11 mouse cellular contexts compared by ENCODE assay signal in the genomic region with DNA sequence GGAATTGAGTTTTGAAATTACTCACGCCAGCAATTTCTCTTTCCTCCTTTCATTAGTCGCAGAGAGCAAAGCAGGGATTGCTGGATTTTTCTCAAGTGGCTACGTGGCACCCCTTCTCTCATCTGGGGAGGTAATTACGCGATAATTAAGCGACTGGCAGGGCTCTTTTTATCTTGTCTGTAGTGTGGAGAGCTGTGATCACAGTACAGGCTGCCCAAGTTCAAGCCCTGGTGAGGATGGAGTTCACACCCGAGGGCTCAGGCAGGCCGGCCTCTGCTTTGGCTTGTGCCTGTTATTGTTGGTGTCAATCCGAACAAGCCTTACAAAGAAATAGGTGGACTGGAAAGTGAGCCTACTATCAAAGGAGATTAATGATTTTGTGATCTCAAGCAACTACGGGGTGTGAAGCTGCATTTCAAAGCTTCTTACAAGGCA. TPM values are rescaled to one million over a fixed set of nuclear protein-coding genes. Genes with fewer than 3 reads are reported as not detected.
A peak's percentile ranks its signal among the peaks of the same experiment; 100 is the strongest.
DNase-seq lines count a peak whose midpoint lies in the region; ATAC-seq and TF ChIP-seq lines count a peak whose summit lies in the region.
"Had no signal": no experiment of that assay in that cellular context is flagged by ENCODE, and none has a peak within 500 bp of the region (broad histone marks: within the 10 kb centered on the region; RNA-seq: fewer than 3 reads in every experiment).

No protein-coding gene starts in this region.

- under 1% methylated on average over 10 of the region's 10 CpGs for WGBS in forebrain, embryonic 10.5 days
- 0% methylated on average over 10 of the region's 10 CpGs for WGBS in forebrain, embryonic 15.5 days
- 0% methylated on average over 10 of the region's 10 CpGs for WGBS in midbrain, embryonic 11.5 days
- WGBS in midbrain, postnatal 0 days: 2% methylated on average over 10 of the region's 10 CpGs
- 1% methylated on average over 10 of the region's 10 CpGs for WGBS in liver, embryonic 14.5 days (ENCODE audit: insufficient replicate concordance)

- H3K4me1 ChIP-seq in forebrain, embryonic 10.5 days: peaks cover 70% of the 10 kb centered on the region
- peaks cover 33% of the 10 kb centered on the region for H3K4me1 ChIP-seq in forebrain, embryonic 15.5 days
- peaks cover 19% of the 10 kb centered on the region for H3K4me1 ChIP-seq in midbrain, embryonic 11.5 days (ENCODE audit: control insufficient read depth, insufficient read depth, low read length)
- H3K4me1 ChIP-seq in midbrain, postnatal 0 days (ENCODE audit: insufficient read depth, low read length): no peaks in the 10 kb centered on the region
- H3K4me1 ChIP-seq in liver, embryonic 14.5 days (replicated peaks; ENCODE audit: control insufficient read depth in 2 of 2, insufficient read depth in 2 of 2, low read length in 1 of 2): no peaks in the 10 kb centered on the region

- no peak overlapping the region for H3K9ac ChIP-seq in forebrain, embryonic 15.5 days (replicated peaks)
- peak overlapping the region; percentile 70 for H3K9ac ChIP-seq in midbrain, embryonic 11.5 days (ENCODE audit: low read length)
- H3K9ac ChIP-seq in midbrain, postnatal 0 days (replicated peaks; ENCODE audit: low read length, poor library complexity, severe bottlenecking): no peak overlapping the region
- H3K9ac ChIP-seq in liver, embryonic 14.5 days (replicated peaks): no peak overlapping the region

- peak overlapping the region; percentile 54; the same call in 1 of the 2 replicates for H3K4me3 ChIP-seq in forebrain, embryonic 10.5 days
- H3K4me3 ChIP-seq in forebrain, embryonic 15.5 days: no peak overlapping the region
- H3K4me3 ChIP-seq in midbrain, embryonic 11.5 days (ENCODE audit: low read depth, low read length): peak overlapping the region; percentile 36
- no peak overlapping the region; the same call in 1 of the 2 replicates for H3K4me3 ChIP-seq in midbrain, postnatal 0 days (ENCODE audit: low read depth, low read length)
- peak overlapping the region; percentile 8 to 36; a peak in 3 of 4 replicates for H3K4me3 ChIP-seq in liver, embryonic 14.5 days (ENCODE audit: insufficient read depth in 1 of 2, low read depth in 2 of 2, low read length in 2 of 2)

- ATAC-seq in forebrain, embryonic 15.5 days (replicated peaks): no peak
- no peak for ATAC-seq in midbrain, embryonic 11.5 days (ENCODE audit: low FRiP score)
- ATAC-seq in midbrain, postnatal 0 days (ENCODE audit: low FRiP score): no peak
- ATAC-seq in liver, embryonic 14.5 days (ENCODE audit: insufficient read depth): no peak

- TF ChIP-seq CTCF in midbrain, postnatal 0 days (IDR thresholded peaks at IDR 0.05): no peak
- no peak for TF ChIP-seq CTCF in liver, embryonic 14.5 days (IDR thresholded peaks at IDR 0.05; ENCODE audit: low read depth)

- H3K4me2 ChIP-seq in forebrain, embryonic 15.5 days (replicated peaks): no peak overlapping the region
- H3K4me2 ChIP-seq in midbrain, embryonic 11.5 days: peak overlapping the region; percentile 68
- H3K4me2 ChIP-seq in midbrain, postnatal 0 days (ENCODE audit: low read depth, low read length, poor library complexity, severe bottlenecking): no peak overlapping the region
- H3K4me2 ChIP-seq in liver, embryonic 14.5 days (ENCODE audit: low read depth): peak overlapping the region; percentile 51

- no peak for TF ChIP-seq EP300 in liver, embryonic 14.5 days (IDR thresholded peaks at IDR 0.05; ENCODE audit: low read depth)

- H3K27me3 ChIP-seq in forebrain, embryonic 10.5 days (ENCODE audit: poor library complexity, severe bottlenecking): peaks cover 100% of the 10 kb centered on the region
- peaks cover 84% of the 10 kb centered on the region for H3K27me3 ChIP-seq in forebrain, embryonic 15.5 days
- H3K27me3 ChIP-seq in midbrain, embryonic 11.5 days (ENCODE audit: control insufficient read depth, insufficient read depth, low read length): peaks cover 70% of the 10 kb centered on the region
- H3K27me3 ChIP-seq in midbrain, postnatal 0 days (ENCODE audit: insufficient read depth, low read length): peaks cover 72% of the 10 kb centered on the region
- peaks cover 91% of the 10 kb centered on the region for H3K27me3 ChIP-seq in liver, embryonic 14.5 days (ENCODE audit: control insufficient read depth, insufficient read depth, low read length)

- DNase-seq in forebrain, embryonic 10.5 days (ENCODE audit: extremely low spot score, low spot score): peak; percentile 63
- DNase-seq in midbrain, embryonic 11.5 days (ENCODE audit: low spot score, missing footprints): peak; percentile 96
- DNase-seq in midbrain, postnatal 0 days (ENCODE audit: low spot score): no peak
- no peak for DNase-seq in liver, embryonic 14.5 days (ENCODE audit: low read depth in 3 of 3, low spot score in 3 of 3)
- no peak for DNase-seq in layer of hippocampus, postnatal 36 days
- DNase-seq in urinary bladder, adult 18-20 months (ENCODE audit: low spot score in 2 of 2): no peak
- DNase-seq in layer of hippocampus, adult 9-11 months: no peak

- H3K36me3 ChIP-seq in forebrain, embryonic 10.5 days (replicated peaks): no peaks in the 10 kb centered on the region
- H3K36me3 ChIP-seq in forebrain, embryonic 15.5 days: no peaks in the 10 kb centered on the region
- H3K36me3 ChIP-seq in midbrain, embryonic 11.5 days (ENCODE audit: control insufficient read depth, insufficient read depth, low read length): no peaks in the 10 kb centered on the region
- H3K36me3 ChIP-seq in midbrain, postnatal 0 days (ENCODE audit: insufficient read depth, low read length): no peaks in the 10 kb centered on the region
- H3K36me3 ChIP-seq in liver, embryonic 14.5 days (replicated peaks; ENCODE audit: control insufficient read depth, insufficient read depth, low read depth): no peaks in the 10 kb centered on the region

- no peaks in the 10 kb centered on the region for H3K9me3 ChIP-seq in forebrain, embryonic 10.5 days
- H3K9me3 ChIP-seq in forebrain, embryonic 15.5 days: no peaks in the 10 kb centered on the region
- no peaks in the 10 kb centered on the region for H3K9me3 ChIP-seq in midbrain, embryonic 11.5 days (ENCODE audit: control insufficient read depth, low read length)
- no peaks in the 10 kb centered on the region for H3K9me3 ChIP-seq in midbrain, postnatal 0 days (ENCODE audit: low read length)
- H3K9me3 ChIP-seq in liver, embryonic 14.5 days (ENCODE audit: control insufficient read depth, low read length): no peaks in the 10 kb centered on the region

- no peak overlapping the region; the same call in 1 of the 2 replicates for H3K27ac ChIP-seq in forebrain, embryonic 10.5 days
- H3K27ac ChIP-seq in forebrain, embryonic 15.5 days (replicated peaks): no peak overlapping the region
- H3K27ac ChIP-seq in midbrain, embryonic 11.5 days (ENCODE audit: low read depth, low read length): peak overlapping the region; percentile 86
- no peak overlapping the region for H3K27ac ChIP-seq in midbrain, postnatal 0 days (ENCODE audit: low read depth, low read length)
- no peak overlapping the region for H3K27ac ChIP-seq in liver, embryonic 14.5 days

RNA-seq across cellular contexts. Expression of gene Foxa1, which starts 7.1 kb away (rescaled TPM):
- 0.17 and 0.61 TPM in 2 replicates for polyA plus RNA-seq in forebrain, embryonic 10.5 days (2016; fragmentation: Nextera tagmentation; extraction: Ambion mirVana)
- polyA plus RNA-seq in forebrain, embryonic 15.5 days (2015; fragmentation: Nextera tagmentation; extraction: Ambion mirVana): 0.10 and 0.20 TPM in 2 replicates
- 6.8 and 10.5 TPM in 2 replicates for polyA plus RNA-seq in midbrain, embryonic 11.5 days (2014; fragmentation: Nextera tagmentation; extraction: Ambion mirVana)
- 2.1 and 2.2 TPM in 2 replicates for total RNA-seq in midbrain, postnatal 0 days (2014; rRNA removed)
- 1.7 and 1.9 TPM in 2 replicates for polyA plus RNA-seq in midbrain, postnatal 0 days (2015; fragmentation: Nextera tagmentation; extraction: Ambion mirVana)
- polyA plus RNA-seq in liver, embryonic 14.5 days (2012; rRNA removed): 1.9 and 2.0 TPM in 2 replicates
- 0.63 and 1.1 TPM in 2 replicates for polyA plus RNA-seq in liver, embryonic 14.5 days (2014; fragmentation: Nextera tagmentation; extraction: Ambion mirVana)
- total RNA-seq in layer of hippocampus, postnatal 36 days (2021): not detected
- polyA plus RNA-seq: C2C12; frontal cortex, adult 2 months had no signal

RNA-seq across cellular contexts. Expression of gene Ttc6, which starts 24.3 kb away (rescaled TPM):
- polyA plus RNA-seq in forebrain, embryonic 10.5 days (2016; fragmentation: Nextera tagmentation; extraction: Ambion mirVana): 0.21 and 0.43 TPM in 2 replicates
- 0.11 and 0.27 TPM in 2 replicates for polyA plus RNA-seq in forebrain, embryonic 15.5 days (2015; fragmentation: Nextera tagmentation; extraction: Ambion mirVana)
- 2.6 and 2.9 TPM in 2 replicates for polyA plus RNA-seq in midbrain, embryonic 11.5 days (2014; fragmentation: Nextera tagmentation; extraction: Ambion mirVana)
- total RNA-seq in midbrain, postnatal 0 days (2014; rRNA removed): 2.2 and 2.7 TPM in 2 replicates
- polyA plus RNA-seq in midbrain, postnatal 0 days (2015; fragmentation: Nextera tagmentation; extraction: Ambion mirVana): 0.90 and 0.91 TPM in 2 replicates
- 0.04 and 0.08 TPM in 2 replicates for polyA plus RNA-seq in liver, embryonic 14.5 days (2012; rRNA removed)
- 0.04 TPM in 1 of 2 replicates, not detected in the other for polyA plus RNA-seq in liver, embryonic 14.5 days (2014; fragmentation: Nextera tagmentation; extraction: Ambion mirVana)
- total RNA-seq in layer of hippocampus, postnatal 36 days (2021): under 1 TPM; 0.13 to 0.30 TPM
- total RNA-seq: adrenal gland, postnatal 4 days had no signal
- polyA plus RNA-seq: C2C12 had no signal

Comparison
In these comparisons a context has a peak if more than half of its experiments do, and no peak if none do; other contexts are left out.
1. DNase-seq: peak in forebrain, embryonic 10.5 days (single experiment) and midbrain, embryonic 11.5 days (single experiment); none in midbrain, postnatal 0 days (single experiment), liver, embryonic 14.5 days (0 of 3), layer of hippocampus, postnatal 36 days (0 of 2), urinary bladder, adult 18-20 months (0 of 2) and layer of hippocampus, adult 9-11 months (single experiment).
2. H3K4me3 ChIP-seq: peak in forebrain, embryonic 10.5 days (single experiment), midbrain, embryonic 11.5 days (single experiment) and liver, embryonic 14.5 days (2 of 2); none in forebrain, embryonic 15.5 days (single experiment) and midbrain, postnatal 0 days (single experiment).
3. H3K4me2 ChIP-seq: peak in midbrain, embryonic 11.5 days (single experiment) and liver, embryonic 14.5 days (single experiment); none in forebrain, embryonic 15.5 days (single experiment) and midbrain, postnatal 0 days (single experiment).